Mouse (Mus musculus) liver, embryonic 14.5 days (tissue): ENCODE data around the gene Tnr. TPM values are rescaled to one million over a fixed set of nuclear protein-coding genes. Genes with fewer than 3 reads are reported as not detected.

Experiments used
- ATAC-seq: fragments of 200-750 bp; cut with Nextera tagmentation; 2 replicates; pipeline ENCODE4 v1.8.0; 2017; ENCODE audit warnings: moderate number of reproducible peaks, mild to moderate bottlenecking, moderate library complexity; ENCODE audit not compliant: insufficient read depth
- DNase-seq, 3 experiments: peaks; one replicate each; pipeline ENCODE4 v3.0.0-alpha.2; 2012 to 2013; ENCODE audit warnings: low read depth in 3 of 3, low spot score in 3 of 3
- H3K27ac ChIP-seq: fragments of 300-500 bp; sonication (generic); 2 replicates; pipeline ENCODE4 v1.5.1; 2014; ENCODE audit warnings: moderate library complexity, mild to moderate bottlenecking, control low read depth, inconsistent platforms
- H3K27me3 ChIP-seq: fragments of 300-500 bp; sonication (generic); 2 replicates; pipeline ENCODE4 v1.6.1; 2014; ENCODE audit warnings: mild to moderate bottlenecking, low read length, moderate library complexity; ENCODE audit not compliant: control insufficient read depth, insufficient read depth
- H3K36me3 ChIP-seq: fragments of 300-500 bp; sonication (generic); replicated peaks from 2 replicates; pipeline ENCODE4 v1.6.1; 2014; ENCODE audit warnings: low read depth; ENCODE audit not compliant: control insufficient read depth, insufficient read depth
- H3K4me1 ChIP-seq, 2 experiments: fragments of 200-500 bp in 1 of 2; fragments of 300-500 bp in 1 of 2; sonication (generic) in 1 of 2; replicated peaks; 2 replicates each; pipeline ENCODE4 v1.6.1; 2012 to 2014; ENCODE audit warnings: antibody characterized with exemption in 1 of 2, inconsistent platforms in 1 of 2, low read length in 1 of 2; ENCODE audit not compliant: control insufficient read depth in 2 of 2, insufficient read depth in 2 of 2
- H3K4me2 ChIP-seq: fragments of 300-500 bp; sonication (generic); 2 replicates; pipeline ENCODE4 v1.6.1; 2014; ENCODE audit warnings: low read depth, mild to moderate bottlenecking, control low read depth, moderate library complexity
- H3K4me3 ChIP-seq, 2 experiments: fragments of 200-500 bp in 1 of 2; fragments of 300-500 bp in 1 of 2; sonication (generic) in 1 of 2; 2 replicates each; pipeline ENCODE4 v1.5.1; 2012 to 2014; ENCODE audit warnings: low read depth in 2 of 2, low read length in 2 of 2, mild to moderate bottlenecking in 2 of 2, control low read depth in 1 of 2, inconsistent platforms in 1 of 2, moderate library complexity in 1 of 2; ENCODE audit not compliant: insufficient read depth in 1 of 2
- H3K9ac ChIP-seq: fragments of 300-500 bp; sonication (generic); replicated peaks from 2 replicates; pipeline ENCODE4 v1.6.1; 2014; ENCODE audit warnings: mild to moderate bottlenecking, control low read depth, moderate library complexity
- H3K9me3 ChIP-seq: fragments of 300-500 bp; sonication (generic); 2 replicates; pipeline ENCODE4 v1.6.1; 2016; ENCODE audit warnings: low read length, mixed read lengths; ENCODE audit not compliant: control insufficient read depth
- CTCF ChIP-seq: IDR thresholded peaks from 2 replicates; pipeline ENCODE4 v1.5.1; 2016; ENCODE audit warnings: antibody characterized with exemption, low read depth, control low read depth
- EP300 ChIP-seq: IDR thresholded peaks from 2 replicates; pipeline ENCODE4 v1.6.1; 2016; ENCODE audit warnings: antibody characterized with exemption, low read depth
- WGBS: fragments of 180-500 bp; shearing (Covaris S2); extraction: QIAGEN DNeasy Blood & Tissue Kit; methylation state at CpG from one replicate; pipeline ENCODE4 v1.1.7; 2014; ENCODE audit not compliant: insufficient replicate concordance; 5-methylcytosine and 5-hydroxymethylcytosine counted together
- polyA plus RNA-seq, 2 experiments: library from polyadenylated mRNA; depleted of rRNA in 1 of 2; stranded (reverse) in 1 of 2; unstranded in 1 of 2; fragments of >200 nt; fragmentation: Nextera tagmentation in 1 of 2; extraction: Ambion mirVana in 1 of 2; gene quantifications; 2 replicates each; pipeline versions ENCODE4 v1.2.1 to v1.2.3; 2012 to 2014

Gene Tnr
- polyA plus RNA-seq, 2 experiments = 0.02 to 0.03 TPM

DNA sequence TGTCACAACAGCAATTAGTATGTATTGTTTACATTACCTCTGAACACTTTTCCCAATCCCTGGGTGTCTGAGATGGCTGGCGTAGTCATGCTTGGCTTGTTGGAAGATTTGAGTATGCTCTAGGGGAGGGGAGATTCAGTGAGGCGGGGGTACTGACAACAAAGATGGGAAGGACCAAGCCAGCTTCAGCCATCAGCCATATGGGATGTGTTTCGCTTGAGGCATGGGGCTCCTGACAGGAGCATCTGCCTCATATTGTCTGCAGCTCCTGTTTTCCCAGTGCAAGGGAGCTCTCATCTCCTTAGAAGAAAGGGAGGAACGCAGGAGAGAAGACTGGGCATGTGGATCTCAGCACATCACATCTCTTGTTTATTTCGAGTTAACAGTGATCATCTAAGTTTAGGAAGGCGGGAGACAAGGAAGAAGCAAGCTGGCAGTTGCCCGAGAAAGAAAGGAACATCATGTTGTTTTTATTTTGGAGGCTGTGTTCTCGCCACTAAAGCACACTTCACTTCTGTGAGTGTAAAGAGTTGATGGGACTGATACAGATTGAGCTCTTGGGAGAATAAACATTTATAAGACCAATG, 56.9 kb downstream of the Tnr start:
- no peak overlapping the region for H3K9ac ChIP-seq
- H3K36me3 ChIP-seq = no peaks in the 10 kb centered on the region
- no peak overlapping the region for H3K4me3 ChIP-seq
- no peaks in the 10 kb centered on the region for H3K9me3 ChIP-seq
- no peaks in the 10 kb centered on the region for H3K4me1 ChIP-seq
- ATAC-seq (no peak), DNase-seq (no peak)
- 49% methylated on average over 8 of the region's 8 CpGs for WGBS
- no peak overlapping the region for H3K4me2 ChIP-seq
- no peak for TF ChIP-seq CTCF
- TF ChIP-seq EP300 = no peak
- H3K27me3 ChIP-seq = no peaks in the 10 kb centered on the region
- no peak overlapping the region for H3K27ac ChIP-seq

GRCm38 (mm10) chr1:159583877-159584276, 60.3 kb downstream of the Tnr start:
- Histone ChIP-seq H3K4me2 (no peak overlapping the region), H3K4me1 (no peaks in the 10 kb centered on the region), H3K9me3 (no peaks in the 10 kb centered on the region), H3K36me3 (no peaks in the 10 kb centered on the region), H3K27ac (no peak overlapping the region), H3K4me3 (no peak overlapping the region), H3K9ac (no peak overlapping the region), H3K27me3 (no peaks in the 10 kb centered on the region)
- TF ChIP-seq CTCF (no peak), EP300 (no peak)
- DNase-seq = no peak
- 30% methylated on average over 4 of the region's 4 CpGs for whole genome bisulfite sequencing
- no peak for ATAC-seq

DNA sequence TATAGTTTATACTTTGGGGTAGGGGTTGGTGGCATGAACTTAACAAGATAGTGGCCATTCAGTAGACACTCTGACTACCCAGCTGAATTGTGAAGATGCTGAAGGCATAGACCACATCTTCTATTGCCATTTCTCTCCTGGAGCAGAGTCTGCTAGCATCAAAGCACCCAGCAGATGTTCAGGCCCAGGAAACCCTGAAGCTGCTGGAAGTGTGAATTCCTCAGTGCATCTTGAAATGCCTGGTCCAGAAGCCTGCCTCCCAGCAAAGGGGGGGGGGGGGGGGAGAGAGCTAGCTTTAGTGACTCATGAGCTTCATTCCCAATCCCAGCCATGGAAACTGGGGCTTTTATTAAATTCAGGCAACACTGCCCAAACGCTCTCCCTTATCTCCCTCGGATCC, 65.2 kb downstream of the Tnr start:
- ATAC-seq (no peak), DNase-seq (no peak)
- H3K4me1 ChIP-seq = no peaks in the 10 kb centered on the region
- TF ChIP-seq CTCF (no peak), EP300 (no peak)
- no peak overlapping the region for H3K4me3 ChIP-seq
- H3K27ac ChIP-seq = no peak overlapping the region
- H3K27me3 ChIP-seq = no peaks in the 10 kb centered on the region
- H3K36me3 ChIP-seq = no peaks in the 10 kb centered on the region
- no peaks in the 10 kb centered on the region for H3K9me3 ChIP-seq
- H3K4me2 ChIP-seq = no peak overlapping the region
- 62% methylated on average over 2 of the region's 2 CpGs for WGBS
- H3K9ac ChIP-seq = no peak overlapping the region

DNA sequence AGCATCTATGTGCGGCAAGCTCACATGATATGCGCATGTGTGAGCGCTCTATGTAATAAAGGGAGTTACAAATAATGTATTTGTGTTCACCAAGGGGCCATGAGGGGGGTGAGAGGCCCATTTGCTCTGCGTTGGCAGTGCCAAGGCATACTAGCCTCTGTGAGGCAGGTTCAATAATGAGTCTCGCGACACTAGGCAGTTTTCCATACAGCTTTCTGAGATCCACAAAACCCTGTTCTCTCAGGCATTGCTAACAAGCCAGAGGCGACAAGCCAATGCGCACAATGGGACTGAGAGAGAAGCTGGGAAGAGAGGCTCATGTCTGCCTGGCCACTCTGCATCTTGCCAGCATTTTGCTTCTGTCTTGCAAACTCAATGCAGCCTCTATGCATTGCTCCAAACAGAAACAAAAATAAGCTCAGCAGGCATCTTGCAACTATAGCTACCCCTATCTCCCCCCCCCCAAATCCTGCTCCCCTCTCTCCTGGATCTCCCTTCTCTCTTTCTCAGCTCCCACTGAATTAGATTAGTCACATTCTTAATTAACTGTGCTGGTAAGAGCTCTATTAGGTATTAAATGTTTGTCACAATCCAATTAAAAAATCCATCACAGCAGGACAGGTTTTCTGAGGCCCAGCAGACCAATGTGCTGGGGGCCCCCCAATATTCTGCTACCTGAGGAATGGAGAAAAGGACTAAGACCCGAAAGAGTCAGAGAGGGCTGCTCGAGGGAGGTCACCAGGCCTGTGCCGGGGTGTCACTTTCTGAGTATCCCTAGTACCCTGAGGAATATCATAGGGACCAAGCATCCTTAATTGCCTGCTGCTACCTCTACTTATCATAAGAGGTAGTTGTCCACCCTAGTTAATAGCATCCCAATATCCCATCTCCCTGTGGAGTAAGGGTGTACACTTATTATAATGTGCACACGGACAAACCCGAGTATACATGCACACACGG, 70.8 kb downstream of the Tnr start:
- Histone ChIP-seq H3K4me3 (no peak overlapping the region), H3K9ac (no peak overlapping the region), H3K4me1 (no peaks in the 10 kb centered on the region), H3K4me2 (no peak overlapping the region), H3K36me3 (no peaks in the 10 kb centered on the region), H3K9me3 (no peaks in the 10 kb centered on the region), H3K27ac (no peak overlapping the region), H3K27me3 (no peaks in the 10 kb centered on the region)
- 67% methylated on average over 14 of the region's 14 CpGs for WGBS
- no peak for ATAC-seq
- no peak for DNase-seq
- no peak for TF ChIP-seq CTCF
- TF ChIP-seq EP300 = no peak

DNA sequence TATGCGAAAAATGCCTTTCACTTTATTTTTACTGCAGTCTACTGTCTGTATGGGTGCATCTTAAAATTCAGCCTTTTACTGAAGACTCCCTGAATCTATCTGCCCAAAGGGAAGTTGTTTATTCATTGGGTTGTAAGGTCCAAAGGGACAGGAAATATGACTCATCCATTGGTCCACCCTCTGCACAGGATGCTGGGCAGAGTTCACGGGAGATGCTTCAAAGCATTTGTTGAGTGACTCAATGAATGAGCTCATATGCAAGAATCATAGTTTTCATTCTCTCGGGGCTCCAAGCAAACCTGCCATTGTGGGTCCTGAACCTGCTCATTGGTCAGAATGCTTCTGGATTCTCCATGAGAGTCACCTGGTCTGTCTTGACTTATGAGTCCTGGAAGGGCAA, 72.2 kb downstream of the Tnr start:
- WGBS = 35% methylated on average over 3 of the region's 3 CpGs
- ATAC-seq (no peak), DNase-seq (no peak)
- Histone ChIP-seq H3K4me1 (no peaks in the 10 kb centered on the region), H3K27me3 (no peaks in the 10 kb centered on the region), H3K9ac (no peak overlapping the region), H3K27ac (no peak overlapping the region), H3K4me2 (no peak overlapping the region), H3K4me3 (no peak overlapping the region), H3K36me3 (no peaks in the 10 kb centered on the region), H3K9me3 (no peaks in the 10 kb centered on the region)
- TF ChIP-seq CTCF = no peak
- no peak for TF ChIP-seq EP300
